Mouse (Mus musculus) cortical plate, adult 2 months (tissue): Measurements from ENCODE around the gene Herpud2.

Source experiments
- CTCF ChIP-seq: fragments of 200-500 bp; IDR thresholded peaks from 2 replicates; pipeline ENCODE4 v1.5.1; 2011; ENCODE audit warnings: mild to moderate bottlenecking, control low read depth, low read length; ENCODE audit not compliant: insufficient read depth; ENCODE audit errors: extremely low read depth
- POLR2A ChIP-seq: fragments of 200-500 bp; IDR thresholded peaks from 2 replicates; pipeline ENCODE4 v1.6.1; 2011; ENCODE audit warnings: mild to moderate bottlenecking, low read length, control low read depth; ENCODE audit not compliant: insufficient read depth; ENCODE audit errors: extremely low read depth

DNA sequence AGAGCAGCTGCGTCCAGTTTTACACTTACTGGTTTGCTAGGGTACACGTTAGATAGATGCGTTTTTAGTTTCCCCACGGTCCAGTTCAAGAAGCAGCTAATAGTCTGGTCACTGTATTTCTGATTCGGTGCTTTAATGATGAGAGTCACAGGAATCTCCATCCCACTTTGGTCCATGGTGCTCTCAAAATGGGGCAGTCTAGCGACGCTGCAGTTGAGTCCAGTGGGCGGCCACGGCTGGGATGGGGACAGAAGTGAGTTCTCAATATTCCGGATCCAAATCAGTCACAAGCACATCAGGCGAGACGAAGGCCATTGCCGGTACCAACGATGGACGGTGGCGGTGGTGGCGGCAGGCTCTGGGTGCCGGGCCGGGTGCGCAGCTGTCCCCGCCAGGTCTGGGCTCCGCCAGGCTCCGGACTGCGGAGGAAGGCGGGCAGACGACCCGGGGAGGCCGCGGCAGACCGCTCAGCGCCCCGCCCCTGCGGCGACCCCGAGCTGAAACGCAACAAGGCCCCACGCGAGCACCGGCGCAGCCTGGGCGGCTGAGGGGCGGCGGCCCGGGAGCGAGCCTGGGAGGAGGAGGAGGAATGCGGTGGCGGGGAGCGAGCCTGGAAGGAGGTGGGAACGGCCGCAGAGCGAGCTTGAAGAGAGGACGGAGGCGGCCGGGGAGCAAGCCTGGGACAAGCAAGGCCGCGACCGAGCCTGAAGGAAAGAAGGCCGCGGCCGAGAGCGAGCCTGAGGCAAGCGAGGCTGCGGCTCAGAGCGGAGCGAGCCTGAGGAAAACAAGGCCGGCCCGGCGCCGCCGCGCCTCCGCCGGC is 619 bp downstream of the Herpud2 start:
- TF ChIP-seq POLR2A = no peak
- no peak for TF ChIP-seq CTCF
